Mouse (Mus musculus) cerebellum, postnatal 14 days (tissue): ENCODE results near the gene 4930451I11Rik.

ENCODE experiments used
- DNase-seq, 2 experiments: peaks; one replicate each; pipeline ENCODE4 v3.0.0; 2021; ENCODE audit warnings: mixed read lengths in 2 of 2

4930451I11Rik gene

DNA sequence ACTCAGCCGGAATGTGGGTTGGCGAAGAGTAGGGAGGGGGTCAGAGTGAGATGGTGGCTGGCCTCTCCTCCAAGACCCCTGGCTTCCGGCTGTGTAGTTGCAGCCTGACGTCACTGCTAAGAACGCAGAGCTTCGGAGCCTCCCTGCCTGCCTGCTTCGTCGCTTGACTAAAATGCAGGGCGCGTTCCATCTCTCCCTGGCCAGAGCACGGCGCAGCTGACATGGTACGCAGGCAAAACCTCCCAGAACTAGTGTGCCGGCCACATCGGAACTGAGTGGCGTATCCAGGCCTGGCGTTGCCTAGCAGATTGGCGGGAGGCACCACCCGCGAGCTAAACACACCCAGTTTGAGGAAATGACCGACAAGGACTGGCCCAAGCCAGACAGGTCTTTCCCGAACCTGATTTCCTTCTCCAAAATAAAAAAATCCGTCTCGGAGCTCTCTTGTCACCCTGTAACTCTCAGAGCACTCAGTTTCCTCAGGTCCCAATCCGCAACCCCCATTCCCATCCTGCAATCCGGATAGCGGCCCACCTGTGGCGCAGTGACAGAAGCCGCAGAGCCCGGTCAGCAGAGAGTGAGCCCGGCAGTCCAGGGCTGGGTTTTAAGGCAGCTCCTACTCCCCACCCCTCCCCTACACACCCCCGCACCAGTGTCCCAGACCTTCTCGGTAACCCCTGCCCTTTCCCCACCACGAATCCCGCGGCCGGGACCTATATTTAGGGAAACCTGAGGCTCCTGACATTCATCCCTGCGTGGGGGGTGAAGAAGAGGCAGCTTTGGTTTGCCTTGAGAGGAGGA is 31.8 kb downstream of the 4930451I11Rik start:
- DNase-seq, result peak in 1 of 2 experiments; percentile 79

- peak; percentile 98 for DNase-seq
Measured at GRCm38 (mm10) chr7:126799050-126799467, 32.4 kb downstream of the 4930451I11Rik start.

DNA sequence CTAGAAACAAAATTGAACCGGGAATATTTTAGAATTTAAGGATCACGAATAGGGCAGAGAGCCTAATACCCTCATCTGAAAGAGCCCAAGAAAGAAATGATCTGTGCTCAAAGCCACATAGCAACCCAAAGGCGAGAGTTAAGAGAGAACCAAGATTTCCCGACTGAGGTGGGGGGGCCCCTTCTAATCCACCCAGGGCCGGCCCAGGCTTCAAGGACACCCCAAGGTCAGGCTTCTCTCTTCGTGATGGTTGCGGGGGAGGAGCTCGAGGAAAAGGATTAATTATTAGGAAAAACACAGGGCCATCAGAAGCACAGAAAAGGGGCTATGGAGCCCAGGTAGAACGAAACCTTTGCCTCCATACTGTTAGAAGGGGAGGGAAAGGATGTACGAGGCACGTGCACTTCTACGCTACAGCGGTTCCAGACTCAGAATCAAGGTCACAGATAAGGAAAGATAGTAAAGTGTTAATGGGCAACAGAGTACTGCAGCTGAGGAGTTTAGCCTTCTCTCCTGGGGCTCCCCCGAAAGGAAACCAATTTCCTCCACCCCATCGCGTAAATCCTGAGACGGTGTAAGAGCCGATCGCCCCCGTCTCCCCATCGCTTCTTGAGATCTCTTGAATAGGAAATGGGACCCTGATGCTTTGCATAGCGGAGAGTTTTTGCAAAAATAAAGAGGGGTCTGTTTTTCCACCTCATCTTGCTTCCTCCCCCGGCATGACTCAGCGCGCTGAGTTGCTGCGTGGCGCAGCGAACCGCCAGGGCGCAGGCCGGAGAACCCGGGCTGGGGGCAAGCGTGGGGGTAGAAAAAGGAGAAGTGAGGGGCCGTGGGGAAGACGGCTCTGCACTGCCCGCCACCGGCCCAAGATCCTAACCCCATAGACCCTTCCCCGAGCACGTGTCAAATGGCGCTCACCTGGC is 33.1 kb downstream of the 4930451I11Rik start:
- DNase-seq, result peak; percentile 53 to 70

GRCm38 (mm10) chr7:126797411-126798126 is 33.9 kb downstream of the 4930451I11Rik start, which contains the start of gene Fam57b:
Gene Fam57b, plus strand, starts transcription at chr7:126797668.
- DNase-seq, result peak; percentile 75 to 82

GRCm38 (mm10) chr7:126796350-126796932 is 35.0 kb downstream of the 4930451I11Rik start:
- DNase-seq, result peak; percentile 70 to 77

- DNase-seq, result no peak
Measured at GRCm38 (mm10) chr7:126795387-126796317, 35.8 kb downstream of the 4930451I11Rik start.

GRCm38 (mm10) chr7:126794271-126794605 is 37.2 kb downstream of the 4930451I11Rik start:
- no peak for DNase-seq

DNA sequence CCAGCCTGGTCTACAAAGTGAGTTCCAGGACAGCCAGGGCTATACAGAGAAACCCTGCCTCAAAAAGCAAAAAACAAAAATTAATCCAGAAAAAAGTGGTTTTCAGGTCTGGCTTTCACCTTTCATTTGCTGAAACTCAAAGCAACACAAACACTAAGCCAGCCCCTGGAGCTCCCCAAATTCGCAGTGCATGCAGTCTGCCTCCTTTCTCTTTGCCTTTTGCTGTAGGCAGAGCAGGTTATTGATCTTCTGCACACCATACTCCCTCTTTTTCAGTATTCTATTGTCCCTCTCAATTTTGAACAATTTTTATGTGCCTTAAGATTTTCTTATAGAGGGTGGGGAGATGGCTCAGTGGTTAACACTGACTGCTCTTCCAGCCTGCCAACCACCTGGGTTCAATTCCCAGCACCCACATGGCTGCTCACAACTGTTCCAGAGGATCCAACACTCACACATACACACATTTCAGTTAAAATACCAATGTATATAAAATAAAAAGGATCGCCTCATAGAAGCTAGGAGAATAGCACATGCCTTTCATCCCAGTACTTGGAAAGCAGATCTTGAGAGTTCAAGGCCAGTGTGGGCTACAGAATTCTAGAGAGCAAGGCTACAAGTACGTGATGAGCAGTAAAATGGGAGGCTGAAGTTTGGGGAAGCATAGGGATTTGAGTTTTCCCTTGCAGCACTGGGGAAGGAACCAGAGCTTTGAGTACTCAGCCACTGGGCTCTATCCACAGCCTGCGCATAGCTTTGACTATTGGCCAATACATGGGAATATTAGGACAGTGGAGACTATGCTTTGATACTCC is 37.8 kb downstream of the 4930451I11Rik start:
- DNase-seq, result no peak

GRCm38 (mm10) chr7:126792721-126793443 is 38.6 kb downstream of the 4930451I11Rik start:
- no peak for DNase-seq

DNA sequence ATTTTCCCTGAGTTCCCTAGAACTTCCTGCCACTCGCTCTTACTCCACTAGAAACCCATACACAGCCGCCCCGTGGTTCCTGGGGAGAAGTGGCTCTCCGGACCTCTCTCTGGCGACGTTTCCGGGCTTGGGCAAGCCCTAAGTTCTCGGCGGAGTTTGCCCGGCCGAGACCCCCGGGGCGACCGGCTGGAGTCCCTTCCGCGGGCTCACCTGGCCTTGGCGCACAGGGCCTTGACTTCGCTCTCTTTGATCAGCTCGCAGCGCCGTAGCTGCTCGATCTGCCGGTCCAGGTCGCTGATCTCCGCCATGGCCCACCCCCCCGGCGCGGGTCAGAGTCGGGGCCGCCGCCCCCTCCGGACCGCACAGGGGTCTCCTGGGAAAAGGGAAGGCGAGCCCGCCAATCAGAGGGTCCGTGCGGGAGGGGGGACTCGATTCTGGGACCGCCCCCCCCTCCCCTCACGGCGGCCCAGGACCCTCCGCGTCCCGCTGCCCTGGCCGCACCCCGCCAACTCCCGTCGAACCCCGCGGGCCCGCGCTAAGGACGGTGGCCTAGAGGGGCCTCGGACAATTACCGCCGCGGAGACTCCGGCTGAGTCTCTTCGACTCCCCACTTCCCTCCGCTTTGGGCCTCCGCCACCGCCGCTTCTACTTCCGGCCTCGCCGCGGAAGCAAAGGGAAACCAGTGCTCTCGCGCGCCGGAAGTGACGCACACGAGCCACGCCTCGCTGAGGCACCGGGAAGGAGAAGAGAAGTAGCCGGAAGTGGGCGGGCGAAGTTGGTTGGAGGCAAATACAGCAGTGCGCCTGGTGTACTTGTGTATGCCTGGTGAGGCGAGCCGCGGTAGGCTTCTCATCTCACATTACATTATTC is 39.4 kb downstream of the 4930451I11Rik start, which contains the start of gene Ppp4c:
Gene Ppp4c (minus strand): TSS at position 646 of the 870 bp plus-strand sequence.
- DNase-seq, result peak; percentile 98

DNA sequence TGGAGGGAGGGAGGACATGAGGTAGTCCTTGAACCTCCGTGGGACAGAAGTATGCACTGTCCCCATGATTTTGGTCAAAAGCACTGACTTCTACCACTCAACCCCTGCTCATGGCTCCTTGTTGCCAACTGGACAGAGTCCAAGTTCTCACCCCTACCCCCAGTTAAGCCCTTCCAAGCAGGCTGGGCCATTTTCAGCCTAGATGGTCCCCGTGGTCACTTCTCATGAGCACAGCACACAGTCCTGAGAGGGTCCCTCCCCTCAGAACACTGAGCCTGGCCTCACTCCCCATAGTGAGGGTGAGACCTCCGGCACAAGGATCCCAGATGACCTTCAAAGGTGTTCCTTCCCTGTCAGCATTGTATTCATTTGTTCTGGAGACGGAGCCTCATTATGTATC is 42.3 kb downstream of the 4930451I11Rik start:
- DNase-seq, result no peak

DNA sequence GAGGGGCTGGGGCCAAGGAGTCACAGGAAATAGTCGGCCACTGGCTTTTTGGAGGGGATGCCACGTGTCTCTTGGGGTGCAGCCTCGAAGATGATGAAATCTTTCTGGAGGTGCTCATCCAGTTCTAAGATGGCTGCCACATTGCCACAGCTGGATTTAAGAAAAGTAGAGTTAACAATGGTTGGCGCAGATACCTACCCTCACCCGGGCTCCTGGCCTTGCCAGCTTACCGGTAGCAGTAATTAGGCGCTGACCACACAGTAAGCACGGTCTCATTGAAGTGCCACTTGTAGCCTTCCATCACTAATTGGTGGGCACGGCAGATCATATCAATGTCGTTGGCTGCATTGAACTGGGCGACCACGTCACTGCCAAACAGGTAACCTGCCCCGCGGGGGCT is 45.3 kb downstream of the 4930451I11Rik start:
- no peak for DNase-seq

- peak in 1 of 2 experiments; percentile 9 for DNase-seq
Measured at GRCm38 (mm10) chr7:126785056-126785455, 46.4 kb downstream of the 4930451I11Rik start.

DNA sequence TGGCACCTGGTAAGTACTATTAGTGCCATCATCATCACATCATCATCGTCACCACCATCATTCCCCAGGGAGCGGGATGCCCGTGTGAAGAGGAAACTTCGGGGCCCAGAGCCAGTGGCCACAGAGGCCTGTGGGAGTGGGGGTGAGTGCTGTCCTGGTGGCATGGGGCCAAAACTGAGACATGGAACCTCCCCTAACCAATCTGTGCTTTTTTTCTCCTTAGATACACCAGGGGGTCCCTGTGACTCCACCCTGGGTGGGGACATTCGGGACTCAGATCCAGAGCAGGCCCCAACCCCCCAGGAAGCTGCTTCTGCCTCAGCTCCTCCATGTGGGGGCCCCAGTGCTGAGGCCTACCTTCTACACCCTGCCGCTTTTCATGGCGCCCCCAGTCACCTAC is 47.0 kb downstream of the 4930451I11Rik start:
- DNase-seq, result peak; percentile 23 to 48

DNA sequence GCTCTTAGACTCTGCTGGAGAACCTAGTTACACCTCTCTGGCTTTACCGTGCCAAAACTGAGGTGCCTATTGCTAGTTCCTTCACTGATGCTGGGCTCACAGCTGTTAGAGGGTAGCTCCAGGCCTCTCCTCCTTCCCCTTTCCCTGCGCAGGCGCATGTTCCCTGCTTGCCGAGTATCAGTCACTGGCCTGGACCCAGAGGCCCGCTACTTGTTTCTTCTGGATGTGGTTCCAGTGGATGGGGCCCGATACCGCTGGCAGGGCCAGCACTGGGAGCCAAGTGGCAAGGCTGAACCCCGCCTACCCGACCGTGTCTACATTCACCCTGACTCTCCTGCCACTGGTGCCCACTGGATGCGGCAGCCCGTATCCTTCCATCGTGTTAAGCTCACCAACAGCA is 48.7 kb downstream of the 4930451I11Rik start:
- peak in 1 of 2 experiments; percentile 20 for DNase-seq

- DNase-seq, result peak in 1 of 2 experiments; percentile 11
Measured at GRCm38 (mm10) chr7:126781661-126782370, 49.6 kb downstream of the 4930451I11Rik start.

GRCm38 (mm10) chr7:126780971-126781635 is 50.3 kb downstream of the 4930451I11Rik start, which contains the start of gene Tbx6:
Gene Tbx6, plus strand, starts transcription at chr7:126781483.
- DNase-seq, result peak; percentile 60 to 71
